Mouse (Mus musculus): ENCODE results near the gene Tcf20.
"Not testable (repeated sequence)": the region's sequence is repeated elsewhere in the genome, so short reads cannot be mapped to it uniquely, and the experiment has no call there.

Gene Tcf20

GRCm38 (mm10) chr15:82810556-82810955 lies 177.1 kb downstream of the Tcf20 start:
- no peak for DNase-seq (ENCODE audit: low spot score in 2 of 2)

GRCm38 (mm10) chr15:82809511-82809910 lies 178.2 kb downstream of the Tcf20 start:
- no peak for DNase-seq (ENCODE audit: low spot score in 2 of 2)

- no peak for DNase-seq (ENCODE audit: low spot score in 2 of 2)
Measured at GRCm38 (mm10) chr15:82806969-82807763, 180.5 kb downstream of the Tcf20 start.

GRCm38 (mm10) chr15:82804708-82805639 lies 182.7 kb downstream of the Tcf20 start:
- DNase-seq (ENCODE audit: low spot score in 2 of 2) = peak; percentile 31 to 82

GRCm38 (mm10) chr15:82795936-82796440 lies 191.7 kb downstream of the Tcf20 start:
- no peak for DNase-seq (ENCODE audit: low spot score in 2 of 2)

GRCm38 (mm10) chr15:82794277-82794676 lies 193.4 kb downstream of the Tcf20 start, which contains the start of gene Cyp2d26:
Cyp2d26 (minus strand) TSS chr15:82794294.
- DNase-seq (ENCODE audit: low spot score in 2 of 2) = no peak

GRCm38 (mm10) chr15:82793868-82794267 lies 193.8 kb downstream of the Tcf20 start:
- DNase-seq (ENCODE audit: low spot score in 2 of 2) = no peak

GRCm38 (mm10) chr15:82793454-82793853 lies 194.2 kb downstream of the Tcf20 start:
- DNase-seq (ENCODE audit: low spot score in 2 of 2) = no peak

- DNase-seq (ENCODE audit: low spot score in 2 of 2) = no peak
Measured at GRCm38 (mm10) chr15:82792566-82792965, 195.1 kb downstream of the Tcf20 start.

GRCm38 (mm10) chr15:82784581-82784980 lies 203.1 kb downstream of the Tcf20 start:
- DNase-seq (ENCODE audit: low spot score in 2 of 2) = no peak

- no peak for DNase-seq (ENCODE audit: low spot score in 2 of 2)
Measured at GRCm38 (mm10) chr15:82783800-82784199, 203.9 kb downstream of the Tcf20 start.

- DNase-seq (ENCODE audit: low spot score in 2 of 2) = not testable (repeated sequence)
Measured at GRCm38 (mm10) chr15:82777856-82778255, 209.8 kb downstream of the Tcf20 start.

GRCm38 (mm10) chr15:82765943-82766342 lies 221.7 kb downstream of the Tcf20 start:
- no peak for DNase-seq (ENCODE audit: low spot score in 2 of 2)

GRCm38 (mm10) chr15:82764881-82765280 lies 222.8 kb downstream of the Tcf20 start:
- DNase-seq (ENCODE audit: low spot score in 2 of 2) = no peak

GRCm38 (mm10) chr15:82763631-82764420 lies 223.8 kb downstream of the Tcf20 start, which contains the start of gene Cyp2d40:
Cyp2d40 (minus strand) TSS chr15:82764183.
- DNase-seq (ENCODE audit: low spot score in 2 of 2) = no peak
